ENCODE assay signal across 8 mouse cellular contexts in the genomic region with DNA sequence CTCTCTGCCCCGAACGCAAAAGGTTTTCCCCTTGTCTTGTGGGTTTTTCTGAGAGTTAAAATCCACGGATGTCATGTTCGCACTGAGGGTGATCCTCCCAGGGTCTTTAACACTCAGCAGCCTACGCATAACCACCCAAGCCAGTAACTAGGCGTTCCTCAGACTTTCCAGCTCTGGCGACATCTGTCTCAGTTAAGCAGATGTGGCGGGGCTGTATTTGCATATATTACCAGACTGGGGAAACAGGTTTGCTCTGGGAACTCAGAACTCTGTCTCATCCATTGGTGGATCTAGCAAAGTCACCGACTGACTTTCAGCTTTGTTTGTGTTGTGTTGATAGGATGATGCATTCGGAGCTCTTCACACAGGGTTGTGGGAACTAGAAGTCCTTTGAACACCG. TPM values are rescaled to one million over a fixed set of nuclear protein-coding genes. Genes with fewer than 3 reads are reported as not detected.
DNase-seq lines count a peak whose midpoint lies in the region; ATAC-seq and TF ChIP-seq lines count a peak whose summit lies in the region.
"Had no signal": no experiment of that assay in that cellular context is flagged by ENCODE, and none has a peak within 500 bp of the region (broad histone marks: within the 10 kb centered on the region; RNA-seq: fewer than 3 reads in every experiment).

No protein-coding gene starts in this region.

- no peak for TF ChIP-seq POLR2A in limb, embryonic 14.5 days (IDR thresholded peaks at IDR 0.05; ENCODE audit: borderline replicate concordance, extremely low read depth, insufficient read depth, insufficient read length)

- no peak for ATAC-seq in lung, postnatal 0 days
- ATAC-seq in forebrain, embryonic 12.5 days (ENCODE audit: low FRiP score) = no peak
- no peak for ATAC-seq in limb, embryonic 14.5 days (ENCODE audit: low FRiP score, low read depth)
- ATAC-seq in stomach, embryonic 15.5 days (ENCODE audit: insufficient read depth, low FRiP score, low read depth) = no peak; the same call in 1 of the 2 replicates

- 6% methylated on average over 11 of the region's 11 CpGs for WGBS in lung, postnatal 0 days
- WGBS in forebrain, embryonic 12.5 days = 13% methylated on average over 11 of the region's 11 CpGs
- WGBS in limb, embryonic 14.5 days = 6% methylated on average over 11 of the region's 11 CpGs
- 13% methylated on average over 11 of the region's 11 CpGs for WGBS in stomach, embryonic 15.5 days

- H3K4me3 ChIP-seq in lung, postnatal 0 days (ENCODE audit: low read depth, low read length) = no peak overlapping the region
- peak overlapping the region; percentile 25 for H3K4me3 ChIP-seq in forebrain, embryonic 12.5 days (replicated peaks)
- H3K4me3 ChIP-seq in limb, embryonic 14.5 days (replicated peaks; ENCODE audit: low read length) = peak overlapping the region; percentile 31
- peak overlapping the region; percentile 7; the same call in 1 of the 2 replicates for H3K4me3 ChIP-seq in stomach, embryonic 15.5 days (replicated peaks)
- H3K4me3 ChIP-seq: myocyte had no signal

- H3K27me3 ChIP-seq in lung, postnatal 0 days (replicated peaks; ENCODE audit: insufficient read depth, low read length) = no peaks in the 10 kb centered on the region
- peaks cover 43% of the 10 kb centered on the region for H3K27me3 ChIP-seq in forebrain, embryonic 12.5 days
- H3K27me3 ChIP-seq in limb, embryonic 14.5 days (ENCODE audit: control insufficient read depth, insufficient read depth, low read length) = no peaks in the 10 kb centered on the region
- peaks cover 4% of the 10 kb centered on the region; the same call in 1 of the 2 replicates for H3K27me3 ChIP-seq in stomach, embryonic 15.5 days (replicated peaks)

- peaks cover 8% of the 10 kb centered on the region; the same call in 1 of the 2 replicates for H3K4me1 ChIP-seq in lung, postnatal 0 days (ENCODE audit: insufficient read depth, low read depth, low read length)
- peaks cover 34% of the 10 kb centered on the region for H3K4me1 ChIP-seq in forebrain, embryonic 12.5 days
- H3K4me1 ChIP-seq in limb, embryonic 14.5 days (ENCODE audit: control insufficient read depth, insufficient read depth, low read length) = peaks cover 25% of the 10 kb centered on the region; the same call in 1 of the 2 replicates
- peaks cover 11% of the 10 kb centered on the region; the same call in 1 of the 2 replicates for H3K4me1 ChIP-seq in stomach, embryonic 15.5 days

- H3K9me3 ChIP-seq in lung, postnatal 0 days (ENCODE audit: low read length) = no peaks in the 10 kb centered on the region
- no peaks in the 10 kb centered on the region for H3K9me3 ChIP-seq in forebrain, embryonic 12.5 days
- no peaks in the 10 kb centered on the region for H3K9me3 ChIP-seq in limb, embryonic 14.5 days (ENCODE audit: control insufficient read depth, low read length)
- H3K9me3 ChIP-seq in stomach, embryonic 15.5 days = no peaks in the 10 kb centered on the region

- H3K9ac ChIP-seq in lung, postnatal 0 days (replicated peaks; ENCODE audit: low read depth) = no peak overlapping the region
- H3K9ac ChIP-seq in forebrain, embryonic 12.5 days = no peak overlapping the region
- H3K9ac ChIP-seq in limb, embryonic 14.5 days (ENCODE audit: low read depth, low read length, severe bottlenecking) = peak overlapping the region; percentile 43; the same call in 1 of the 2 replicates
- no peak overlapping the region for H3K9ac ChIP-seq in stomach, embryonic 15.5 days

- H3K4me2 ChIP-seq in lung, postnatal 0 days (replicated peaks; ENCODE audit: low read depth, low read length) = peak overlapping the region; percentile 43
- H3K4me2 ChIP-seq in forebrain, embryonic 12.5 days = peak overlapping the region; percentile 50
- H3K4me2 ChIP-seq in limb, embryonic 14.5 days (replicated peaks; ENCODE audit: low read depth, low read length, severe bottlenecking) = peak overlapping the region; percentile 74
- H3K4me2 ChIP-seq in stomach, embryonic 15.5 days = peak overlapping the region; percentile 47

- TF ChIP-seq CTCF in lung, postnatal 0 days (IDR thresholded peaks at IDR 0.05) = no peak

- intact Hi-C loops in left cerebral cortex, postnatal 10 days (cut with DNase I) = no loop called here

- H3K27ac ChIP-seq in lung, postnatal 0 days (ENCODE audit: low read length) = no peak overlapping the region
- H3K27ac ChIP-seq in forebrain, embryonic 12.5 days = no peak overlapping the region
- 0 out of 2 replicates have a peak overlapping the region, but pooled peaks have one; percentile 8 for H3K27ac ChIP-seq in limb, embryonic 14.5 days (replicated peaks; ENCODE audit: low read depth, low read length)
- H3K27ac ChIP-seq in stomach, embryonic 15.5 days = no peak overlapping the region

- no peak for TF ChIP-seq EP300 in lung, postnatal 0 days (IDR thresholded peaks at IDR 0.05)

- peak; percentile 31 for DNase-seq in lung, postnatal 0 days (ENCODE audit: low spot score)
- DNase-seq in lung, postnatal 25 days (ENCODE audit: low spot score) = no peak
- peak; percentile 54 for DNase-seq in limb, embryonic 14.5 days (ENCODE audit: low spot score)
- no peak for DNase-seq in left cerebral cortex, postnatal 10 days (ENCODE audit: extremely low spot score in 1 of 2, low spot score in 2 of 2)
- DNase-seq in ovary, adult 18-20 months (ENCODE audit: low spot score) = no peak

- no peaks in the 10 kb centered on the region for H3K36me3 ChIP-seq in lung, postnatal 0 days (ENCODE audit: insufficient read depth, low read length)
- no peaks in the 10 kb centered on the region for H3K36me3 ChIP-seq in forebrain, embryonic 12.5 days (replicated peaks)
- H3K36me3 ChIP-seq in limb, embryonic 14.5 days (ENCODE audit: control insufficient read depth, insufficient read depth, low read length) = no peaks in the 10 kb centered on the region
- no peaks in the 10 kb centered on the region for H3K36me3 ChIP-seq in stomach, embryonic 15.5 days

RNA-seq across cellular contexts. Expression of gene Tnfrsf19, which starts 10.7 kb away (rescaled TPM):
- 35.0 and 37.2 TPM in 2 replicates for polyA plus RNA-seq in lung, postnatal 0 days (2015; fragmentation: Nextera tagmentation; extraction: Ambion mirVana)
- polyA plus RNA-seq in forebrain, embryonic 12.5 days (2016; fragmentation: Nextera tagmentation; extraction: Ambion mirVana) = 92.5 and 118 TPM in 2 replicates
- 37.5 and 38.6 TPM in 2 replicates for polyA plus RNA-seq in limb, embryonic 14.5 days (2012; rRNA removed)
- 78.7 and 79.5 TPM in 2 replicates for polyA plus RNA-seq in limb, embryonic 14.5 days (2014; fragmentation: Nextera tagmentation; extraction: Ambion mirVana)
- polyA plus RNA-seq in stomach, embryonic 15.5 days (2015; fragmentation: Nextera tagmentation; extraction: Ambion mirVana) = 23.6 and 28.5 TPM in 2 replicates
- total RNA-seq in left cerebral cortex, postnatal 10 days (2021) = 10 to 100 TPM; 65.3 to 92.6 TPM

Comparison
In these comparisons a context has a peak if more than half of its experiments do, and no peak if none do; other contexts are left out.
1. DNase-seq: peak in lung, postnatal 0 days (single experiment) and limb, embryonic 14.5 days (single experiment); none in lung, postnatal 25 days (single experiment), left cerebral cortex, postnatal 10 days (0 of 2) and ovary, adult 18-20 months (single experiment).
2. Peak in every context shown above with its lines, with median percentiles within 50 percentile points of each other: H3K4me2 ChIP-seq.